Mouse (Mus musculus) cerebellum, adult 11-12 months (tissue): ENCODE data around the gene Anxa11.
"Not testable (repeated sequence)": the region's sequence is repeated elsewhere in the genome, so short reads cannot be mapped to it uniquely, and the experiment has no call there.

Experiments
- DNase-seq: peaks from one replicate; pipeline ENCODE4 v3.0.0; 2022

The Anxa11 gene

DNA sequence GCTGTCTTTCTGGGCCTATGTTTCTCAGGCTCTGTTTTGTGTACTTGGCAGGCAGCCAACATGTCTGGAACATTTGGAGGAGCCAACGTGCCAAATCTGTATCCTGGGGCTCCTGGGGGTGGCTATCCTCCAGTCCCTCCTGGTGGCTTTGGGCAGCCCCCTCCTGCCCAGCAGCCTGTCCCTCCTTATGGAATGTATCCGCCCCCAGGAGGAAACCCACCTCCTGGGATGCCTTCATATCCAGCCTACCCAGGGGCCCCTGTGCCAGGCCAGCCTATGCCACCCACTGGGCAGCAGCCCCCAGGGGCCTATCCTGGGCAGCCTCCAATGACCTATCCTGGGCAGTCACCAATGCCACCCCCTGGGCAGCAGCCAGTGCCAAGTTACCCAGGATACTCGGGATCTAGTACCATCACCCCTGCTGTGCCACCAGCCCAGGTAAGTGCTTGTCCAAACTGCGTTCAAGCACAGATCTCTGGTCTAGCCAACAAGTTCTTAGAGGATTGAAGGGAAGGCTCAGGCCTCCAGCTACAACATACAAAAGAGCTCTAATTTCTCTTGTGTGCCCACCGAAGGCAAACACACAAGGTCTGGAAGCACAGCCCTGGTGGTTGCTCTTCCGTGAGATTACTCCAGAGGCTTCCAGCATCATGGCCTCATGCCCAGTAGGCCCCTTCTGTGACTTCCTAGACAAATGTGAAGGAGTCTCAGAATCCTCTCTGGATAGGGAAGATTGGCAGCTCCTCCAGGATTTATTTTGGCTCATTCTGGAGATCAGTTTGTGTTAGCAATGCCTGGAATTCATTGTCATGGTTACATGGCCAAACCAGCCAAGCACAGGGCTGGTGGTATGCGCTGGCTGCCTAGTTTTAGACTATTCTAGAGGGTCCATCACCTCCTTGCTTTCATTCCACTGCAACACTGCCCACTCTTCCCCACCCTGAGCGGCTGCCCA, 30.8 kb downstream of the Anxa11 start:
- peak; percentile 68 for DNase-seq

DNA sequence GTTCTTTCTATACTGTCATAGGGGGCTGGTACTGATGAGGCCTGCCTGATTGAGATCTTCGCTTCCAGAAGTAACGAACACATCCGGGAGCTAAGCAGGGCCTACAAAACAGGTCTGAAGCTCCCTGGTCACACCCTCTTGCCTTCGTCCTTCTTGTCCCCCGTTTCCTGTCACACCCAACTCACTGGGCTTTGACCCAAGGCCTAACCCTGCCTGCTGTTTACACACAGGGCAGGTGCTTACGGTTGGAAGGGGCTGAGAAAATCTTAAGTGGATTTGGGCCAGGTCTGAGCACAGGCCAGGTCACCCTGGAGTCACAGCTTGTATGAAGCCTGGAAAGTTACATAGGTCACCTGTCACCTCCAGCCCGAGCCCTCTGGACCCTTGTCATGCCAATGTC, 34.7 kb downstream of the Anxa11 start:
- DNase-seq, result not testable (repeated sequence)

- not testable (repeated sequence) for DNase-seq
These were observed 39.8 kb downstream of the Anxa11 start for GRCm38 (mm10) chr14:25881769-25882168.

- not testable (repeated sequence) for DNase-seq
These were observed 43.9 kb downstream of the Anxa11 start for GRCm38 (mm10) chr14:25885886-25886285.

- not testable (repeated sequence) for DNase-seq
These were observed 52.6 kb downstream of the Anxa11 start for GRCm38 (mm10) chr14:25894566-25894965.

GRCm38 (mm10) chr14:25895686-25896085, 53.7 kb downstream of the Anxa11 start:
- not testable (repeated sequence) for DNase-seq

DNA sequence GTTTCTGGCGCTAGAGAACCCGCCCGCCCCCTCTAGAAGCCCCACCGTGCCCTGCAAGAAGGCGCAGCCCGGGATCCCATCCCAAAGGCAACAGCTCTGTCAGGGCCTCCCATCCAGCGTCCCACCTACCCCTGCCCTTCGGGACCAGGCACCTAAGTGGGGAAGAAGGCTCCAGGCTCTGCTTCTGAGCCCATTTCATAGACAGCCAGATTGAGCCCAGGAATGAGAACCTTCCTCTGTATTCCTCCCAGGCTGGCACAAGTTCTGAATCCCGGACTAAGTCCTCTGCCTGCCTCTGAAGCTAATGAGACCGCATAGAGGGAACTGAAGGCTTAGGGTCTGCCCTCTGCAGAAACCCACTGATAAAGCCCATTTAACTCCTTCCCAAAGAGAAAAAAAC, 61.0 kb downstream of the Anxa11 start, which contains the start of gene Plac9a:
Gene Plac9a (minus strand): TSS at position 101 of the 400 bp plus-strand sequence.
- DNase-seq, result not testable (repeated sequence)

DNA sequence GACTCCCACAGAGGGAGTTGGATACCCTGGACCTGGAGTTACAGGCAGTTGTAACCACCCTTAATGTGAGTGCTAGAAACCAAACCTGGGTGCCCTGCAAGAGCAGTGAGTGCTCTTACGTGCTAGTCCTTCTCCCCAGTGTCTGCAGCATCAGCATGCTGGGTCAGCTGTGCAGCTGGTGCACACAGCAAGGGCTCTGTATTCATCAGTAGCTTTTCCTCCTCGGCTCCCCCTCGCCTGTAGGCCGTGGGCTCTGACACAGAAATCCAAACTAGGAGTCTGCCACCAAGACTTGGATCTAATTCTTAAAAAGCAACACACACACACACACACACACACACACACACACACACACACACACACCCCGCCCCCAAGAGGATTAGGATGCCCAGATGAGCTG, 63.3 kb downstream of the Anxa11 start:
- DNase-seq, result not testable (repeated sequence)

GRCm38 (mm10) chr14:25907272-25907671, 65.3 kb downstream of the Anxa11 start:
- DNase-seq, result not testable (repeated sequence)

- DNase-seq, result not testable (repeated sequence)
These were observed 67.0 kb downstream of the Anxa11 start for GRCm38 (mm10) chr14:25908976-25909375.

GRCm38 (mm10) chr14:25918427-25919170, 76.6 kb downstream of the Anxa11 start:
- DNase-seq, result not testable (repeated sequence)

- DNase-seq, result not testable (repeated sequence)
These were observed 85.0 kb downstream of the Anxa11 start for GRCm38 (mm10) chr14:25926814-25927561.

DNA sequence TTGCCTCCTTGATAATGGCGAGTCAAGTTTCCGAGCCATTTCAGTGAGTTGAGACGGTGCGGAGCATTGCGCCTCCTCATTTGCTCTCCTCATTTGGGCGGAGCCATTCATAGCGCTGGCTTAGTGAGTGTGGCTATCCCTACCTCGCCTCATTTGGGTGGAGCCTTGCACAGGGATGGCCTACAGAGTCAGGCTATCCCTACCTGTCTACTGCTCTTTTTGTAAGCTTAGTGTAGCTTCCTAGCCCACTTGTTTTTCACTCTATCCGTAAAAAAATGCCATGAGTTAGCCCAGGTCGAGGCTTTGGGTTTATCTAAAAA, 85.6 kb downstream of the Anxa11 start, which contains the start of gene Tmem254a:
Gene Tmem254a (minus strand): TSS at position 111 of the 320 bp plus-strand sequence.
- not testable (repeated sequence) for DNase-seq
